Mouse (Mus musculus): ENCODE data around the gene Poc1b.

DNA sequence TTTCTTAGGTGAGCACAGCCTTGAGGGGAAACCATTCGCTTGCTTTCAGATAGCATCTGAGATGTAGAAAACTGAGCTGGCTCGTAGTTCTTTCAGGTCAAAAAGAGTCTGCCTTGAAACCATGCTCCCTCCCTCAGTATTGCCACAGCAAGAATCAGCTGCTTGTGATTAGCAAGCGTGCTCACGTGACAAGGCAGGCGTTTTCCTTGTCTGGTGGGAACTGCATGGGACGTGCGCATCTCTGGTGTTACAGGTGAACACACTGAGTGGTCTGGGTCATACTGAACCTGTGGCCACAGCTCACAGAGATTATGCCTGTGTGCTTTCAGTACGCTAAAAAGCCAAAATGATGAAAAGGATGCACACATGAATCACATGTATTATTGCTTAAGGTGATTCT lies 90.3 kb downstream of the Poc1b start:
- TF ChIP-seq CTCF (IDR thresholded peaks at IDR 0.05; ENCODE audit: low read depth, low read length) (no peak), POLR2AphosphoS5 (IDR thresholded peaks at IDR 0.05; ENCODE audit: insufficient replicate concordance, low read depth, low read length) (no peak), GATA1 (IDR thresholded peaks at IDR 0.05; ENCODE audit: borderline replicate concordance, low read length) (no peak)

All from G1E (cell line).